Mouse (Mus musculus): ENCODE measurements at regions not wholly inside any gene's neighbourhood (a gene's known extent, or its start where the extent isn't known, plus 50 kb on each side); places are given as distances from the start of the nearest gene placed in this dataset.

DNA sequence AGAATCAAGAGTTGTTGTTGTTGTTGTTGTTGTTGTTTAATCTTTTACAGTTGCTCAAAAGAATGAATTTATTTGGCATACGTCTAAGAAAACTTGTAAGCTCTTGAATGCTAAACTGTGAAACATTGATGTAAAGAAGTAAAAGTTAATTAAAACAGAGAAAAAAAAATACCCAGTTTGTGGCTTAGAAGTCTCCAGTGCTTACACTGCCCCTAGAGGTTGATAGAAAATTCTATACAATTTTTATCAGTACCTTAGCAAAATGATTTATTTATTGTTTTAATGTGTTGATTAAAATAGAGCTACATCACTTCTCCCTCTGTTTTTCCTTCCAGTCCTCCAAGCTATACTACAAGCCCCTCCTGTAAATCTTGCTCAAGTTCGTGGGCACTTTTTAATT is 165.8 kb upstream of the Bank1 start:
- peak; percentile 40 for TF ChIP-seq CTCF (IDR thresholded peaks at IDR 0.05)
- intact Hi-C loops (cut with DNase I): no loop called here
- no peak for DNase-seq (ENCODE audit: extremely low spot score in 1 of 2, low spot score in 2 of 2)
- H3K4me3 ChIP-seq: no peak overlapping the region
- no peak overlapping the region for H3K27ac ChIP-seq

DNA sequence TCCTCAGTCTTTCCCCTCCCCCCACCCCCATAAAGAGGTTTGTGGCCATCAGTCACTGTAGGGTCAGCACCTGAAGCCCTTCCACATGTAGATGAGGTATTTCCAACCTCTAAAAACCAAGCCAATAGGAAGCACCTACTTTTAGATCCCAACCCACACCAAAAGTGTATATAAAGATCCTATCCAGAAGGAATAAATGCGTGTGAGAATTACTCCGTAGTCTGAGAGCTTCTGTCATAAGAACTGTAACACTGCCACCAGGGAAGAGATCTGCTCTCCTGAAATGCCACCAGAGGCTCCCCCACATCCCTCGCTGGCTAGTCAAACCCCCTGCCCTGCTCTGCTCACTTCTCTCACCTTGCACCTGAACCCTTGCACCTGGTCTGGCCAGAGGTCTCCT is 145.8 kb upstream of the Bank1 start:
- DNase-seq (ENCODE audit: extremely low spot score in 1 of 2, low spot score in 2 of 2): no peak
- no peak overlapping the region for H3K4me3 ChIP-seq
- no peak overlapping the region for H3K27ac ChIP-seq
- intact Hi-C loops (cut with DNase I): no loop called here
- no peak for TF ChIP-seq CTCF (IDR thresholded peaks at IDR 0.05)

GRCm38 (mm10) chr3:136462747-136463146 is 136.9 kb upstream of the Bank1 start:
- Histone ChIP-seq H3K4me3 (no peak overlapping the region), H3K27ac (no peak overlapping the region)
- no peak for TF ChIP-seq CTCF (IDR thresholded peaks at IDR 0.05)
- no peak for DNase-seq (ENCODE audit: extremely low spot score in 1 of 2, low spot score in 2 of 2)
- intact Hi-C loops (cut with DNase I): no loop called here

DNA sequence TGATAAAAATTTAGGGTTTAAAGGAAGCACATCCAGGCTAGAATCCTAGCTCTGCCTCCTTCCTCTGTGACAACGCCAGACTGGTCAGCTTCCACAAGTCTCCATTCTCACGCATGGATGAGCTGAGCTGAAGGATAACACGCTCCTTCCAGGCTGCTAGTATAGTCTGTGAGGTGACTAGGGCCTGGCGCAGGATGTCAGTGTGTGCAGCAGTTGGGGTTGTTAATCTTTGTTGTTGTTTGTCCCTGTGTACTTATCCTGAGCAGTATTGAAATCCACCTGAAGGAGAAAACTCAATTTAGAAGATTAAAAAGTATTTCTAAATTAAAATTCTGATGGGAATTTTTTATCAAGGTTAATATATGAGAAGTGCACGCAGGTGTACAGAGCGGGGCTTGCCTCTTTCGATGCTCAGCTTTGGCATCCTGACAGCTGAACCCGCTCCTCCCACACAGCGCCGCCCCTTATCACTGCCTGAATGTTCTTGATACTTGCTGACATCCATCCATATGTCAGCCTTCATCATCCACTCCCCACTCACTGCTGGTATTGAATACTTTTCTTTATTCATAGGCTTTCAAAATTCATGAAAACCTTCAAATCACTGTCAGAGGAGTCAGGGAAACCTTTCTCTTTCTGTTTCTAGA is 130.7 kb upstream of the Bank1 start:
- Histone ChIP-seq H3K4me3 (no peak overlapping the region), H3K27ac (no peak overlapping the region)
- peak in 1 of 2 experiments; percentile 21 for DNase-seq (ENCODE audit: extremely low spot score in 1 of 2, low spot score in 2 of 2)
- intact Hi-C loops (cut with DNase I): loop anchor here (10.0 kb wide), 1 partner anchor 292 kb away; no protein-coding TSS in a partner anchor
- TF ChIP-seq CTCF (IDR thresholded peaks at IDR 0.05): no peak

DNA sequence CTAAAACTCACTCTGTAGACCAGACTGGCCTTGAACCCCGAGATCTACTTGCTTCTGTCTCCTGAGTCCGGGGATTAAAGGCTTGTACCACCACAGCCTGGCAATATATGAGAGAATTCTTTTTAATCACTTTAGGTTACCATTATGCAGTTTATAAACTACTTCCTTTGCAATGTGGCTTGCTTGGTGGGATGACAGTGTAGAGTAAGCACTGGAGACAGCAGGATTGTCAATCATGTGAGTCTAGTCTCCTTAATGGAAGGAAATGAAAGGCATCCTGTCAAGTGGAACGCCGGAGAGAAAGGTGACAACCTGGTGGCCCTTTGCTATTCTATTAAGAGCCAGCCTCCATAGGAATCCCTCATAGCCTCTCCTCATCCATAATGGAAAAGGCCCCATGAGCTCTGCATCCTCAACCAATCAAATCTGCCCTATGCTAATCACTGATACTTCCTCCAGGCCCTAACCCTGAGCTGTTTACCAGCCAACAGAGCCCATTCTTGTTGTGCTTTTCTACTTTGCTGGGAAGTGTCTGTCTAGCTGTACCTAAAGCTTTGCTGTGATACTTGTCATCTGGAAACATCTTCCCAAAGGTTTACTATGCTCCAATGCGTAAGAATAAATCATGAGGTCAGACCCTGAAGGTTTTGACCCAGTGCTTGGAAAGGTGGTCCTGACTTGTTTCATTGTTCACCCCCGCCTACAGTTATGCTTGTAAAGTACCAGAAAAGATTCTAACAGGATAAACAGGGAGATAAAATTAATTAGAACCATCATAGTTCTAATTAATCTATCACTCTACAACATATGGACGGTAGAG is 130.0 kb upstream of the Bank1 start:
- no peak for DNase-seq (ENCODE audit: extremely low spot score in 1 of 2, low spot score in 2 of 2)
- TF ChIP-seq CTCF (IDR thresholded peaks at IDR 0.05): no peak
- no peak overlapping the region for H3K4me3 ChIP-seq
- H3K27ac ChIP-seq: no peak overlapping the region
- intact Hi-C loops (cut with DNase I): loop anchor here (10.0 kb wide), 1 partner anchor 291 kb away; no protein-coding TSS in a partner anchor

DNA sequence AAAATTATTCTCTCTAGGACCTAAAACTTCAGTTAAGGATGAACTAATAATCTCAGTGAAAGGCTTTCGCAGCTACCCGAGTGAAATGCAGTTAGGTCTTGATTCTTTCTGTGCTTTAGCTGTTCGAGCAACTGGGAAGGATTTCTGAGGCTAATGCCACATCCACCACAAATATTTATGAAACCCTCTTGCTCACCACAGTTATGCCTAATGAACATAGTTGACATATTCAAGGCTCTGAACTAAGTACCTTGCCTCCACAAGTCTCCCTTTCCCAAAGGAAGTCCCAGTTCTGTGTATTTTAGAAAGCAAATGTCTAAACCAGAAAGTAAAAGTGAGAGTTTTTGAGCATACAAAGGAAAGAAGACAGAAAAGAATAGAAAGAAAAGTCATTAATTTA is 129.1 kb upstream of the Bank1 start:
- no peak for TF ChIP-seq CTCF (IDR thresholded peaks at IDR 0.05)
- no peak overlapping the region for H3K4me3 ChIP-seq
- no peak overlapping the region for H3K27ac ChIP-seq
- DNase-seq (ENCODE audit: extremely low spot score in 1 of 2, low spot score in 2 of 2): no peak
- intact Hi-C loops (cut with DNase I): loop anchor here (10.0 kb wide), 1 partner anchor 290 kb away; no protein-coding TSS in a partner anchor

GRCm38 (mm10) chr3:136450986-136451774 is 125.3 kb upstream of the Bank1 start:
- H3K4me3 ChIP-seq: no peak overlapping the region
- H3K27ac ChIP-seq: peak overlapping the region; percentile 38
- no peak for TF ChIP-seq CTCF (IDR thresholded peaks at IDR 0.05)
- intact Hi-C loops (cut with DNase I): loop anchor here (2.0 to 10.0 kb wide), 2 partner anchors 70 to 286 kb away; no protein-coding TSS in a partner anchor
- DNase-seq (ENCODE audit: extremely low spot score in 1 of 2, low spot score in 2 of 2): no peak

GRCm38 (mm10) chr3:136450361-136450895 is 124.6 kb upstream of the Bank1 start:
- no peak for DNase-seq (ENCODE audit: extremely low spot score in 1 of 2, low spot score in 2 of 2)
- intact Hi-C loops (cut with DNase I): loop anchor here (2.0 to 10.0 kb wide), 2 partner anchors 70 to 286 kb away; no protein-coding TSS in a partner anchor
- Histone ChIP-seq H3K27ac (peak overlapping the region; percentile 38), H3K4me3 (no peak overlapping the region)
- TF ChIP-seq CTCF (IDR thresholded peaks at IDR 0.05): no peak

- intact Hi-C loops (cut with DNase I): no loop called here
- Histone ChIP-seq H3K27ac (0 out of 2 replicates have a peak overlapping the region, but pooled peaks have one; percentile 28), H3K4me3 (no peak overlapping the region)
- no peak for TF ChIP-seq CTCF (IDR thresholded peaks at IDR 0.05)
- DNase-seq (ENCODE audit: extremely low spot score in 1 of 2, low spot score in 2 of 2): no peak
Measured at GRCm38 (mm10) chr3:136449364-136449763, 123.5 kb upstream of the Bank1 start.

DNA sequence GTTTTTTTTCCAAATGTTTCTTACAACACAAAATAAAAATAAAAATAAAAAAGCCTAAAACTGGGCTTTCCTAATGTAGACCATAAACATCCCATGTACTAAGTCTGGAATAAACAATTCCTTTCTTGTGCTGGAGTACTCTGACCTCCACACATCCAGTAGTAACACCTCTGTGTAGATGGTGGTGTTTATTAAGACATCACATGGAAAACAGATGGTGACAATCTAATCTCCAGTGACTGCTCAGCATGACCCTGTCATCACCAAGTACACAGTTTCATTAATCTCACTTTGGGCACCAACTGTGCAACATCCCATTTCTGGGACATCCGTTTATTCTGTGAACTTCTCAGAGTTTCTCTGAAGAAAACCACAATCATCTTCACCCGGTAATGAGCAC is 118.7 kb upstream of the Bank1 start:
- TF ChIP-seq CTCF (IDR thresholded peaks at IDR 0.05): no peak
- DNase-seq (ENCODE audit: extremely low spot score in 1 of 2, low spot score in 2 of 2): no peak
- Histone ChIP-seq H3K27ac (no peak overlapping the region), H3K4me3 (no peak overlapping the region)
- intact Hi-C loops (cut with DNase I): no loop called here

DNA sequence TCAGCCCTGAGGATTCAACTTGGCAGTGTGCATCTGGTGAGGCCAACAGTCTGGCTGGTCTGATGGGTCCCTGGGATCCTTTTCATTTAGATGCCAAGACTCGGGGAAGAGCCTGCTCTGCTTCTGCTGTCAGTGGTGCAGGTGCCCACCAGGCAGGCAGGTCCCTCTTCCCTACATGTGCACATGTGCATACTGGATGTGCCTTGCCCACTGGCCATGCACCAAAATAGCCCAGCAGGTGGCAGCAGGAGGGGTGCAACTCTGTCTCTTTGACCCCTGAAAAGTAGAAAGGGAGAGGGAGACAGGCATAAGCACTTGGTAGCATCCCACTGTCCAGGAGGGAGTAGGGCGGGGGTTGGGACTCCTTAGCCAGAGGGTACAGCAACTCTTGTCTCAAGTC is 116.2 kb upstream of the Bank1 start:
- TF ChIP-seq CTCF (IDR thresholded peaks at IDR 0.05): no peak
- intact Hi-C loops (cut with DNase I): no loop called here
- DNase-seq (ENCODE audit: extremely low spot score in 1 of 2, low spot score in 2 of 2): no peak
- no peak overlapping the region for H3K27ac ChIP-seq
- no peak overlapping the region for H3K4me3 ChIP-seq
